Mouse (Mus musculus): Measurements from ENCODE around the gene Fam185a.

Fam185a gene

DNA sequence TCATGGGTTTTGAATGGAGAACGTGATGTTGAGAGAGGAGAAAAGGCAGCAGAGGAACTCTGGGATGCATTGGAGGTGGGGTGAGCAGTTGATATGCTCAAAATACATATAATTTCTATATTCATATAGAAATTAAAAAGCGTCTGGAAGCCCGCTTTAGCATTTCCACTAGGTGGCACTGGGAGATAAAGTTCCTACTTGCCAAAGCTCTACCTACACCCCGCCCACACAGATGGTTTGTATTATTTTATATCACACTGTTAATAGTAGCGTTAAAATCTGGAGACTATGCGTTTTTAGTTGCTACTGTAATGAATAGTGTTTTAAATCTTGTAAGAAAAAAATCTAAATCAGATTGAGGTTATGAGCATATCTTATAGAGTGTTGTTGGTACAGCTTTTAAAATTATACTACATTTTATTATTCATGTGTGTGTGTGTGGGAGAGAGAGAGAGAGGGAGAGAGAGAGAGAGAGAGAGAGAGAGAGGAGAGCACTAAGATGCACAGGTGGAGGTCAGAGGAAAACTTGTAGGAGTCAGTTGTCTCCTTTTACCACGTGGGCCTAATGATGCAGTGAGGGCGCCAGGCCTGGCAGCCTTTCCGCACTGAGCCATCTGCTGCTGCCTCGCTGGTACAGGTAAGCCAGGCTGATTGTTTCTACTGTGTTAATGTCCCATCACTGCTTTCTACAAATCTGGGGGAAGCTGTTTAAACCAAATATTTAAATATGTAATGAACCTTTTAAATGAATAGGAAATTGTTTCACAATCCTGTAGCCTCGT, 9.6 kb downstream of the Fam185a start:
- no peak for DNase-seq

DNA sequence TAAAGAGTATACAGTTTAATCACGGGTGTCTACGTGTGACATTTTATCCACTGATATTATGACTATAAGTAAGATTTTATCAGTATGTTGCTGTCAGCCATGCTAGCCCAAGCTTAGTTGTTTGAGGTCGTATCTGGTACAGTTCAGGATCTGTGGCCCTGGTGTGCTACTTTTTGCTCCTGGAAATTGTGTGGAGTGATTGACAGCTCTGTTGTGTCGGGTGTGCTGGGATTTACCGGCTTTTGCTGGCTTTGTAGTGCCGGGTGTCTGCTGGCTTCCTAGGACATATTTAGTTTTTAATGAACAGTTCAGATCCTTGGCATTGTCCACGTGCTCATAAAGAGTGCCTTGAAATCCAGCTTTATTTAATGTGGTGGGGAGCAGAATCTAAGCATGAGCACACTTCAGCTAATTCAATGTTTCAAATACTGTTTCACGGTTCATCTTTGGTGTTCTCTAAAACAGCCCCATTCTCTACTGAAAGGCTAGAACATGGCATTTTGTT, 11.8 kb downstream of the Fam185a start:
- DNase-seq = no peak

DNA sequence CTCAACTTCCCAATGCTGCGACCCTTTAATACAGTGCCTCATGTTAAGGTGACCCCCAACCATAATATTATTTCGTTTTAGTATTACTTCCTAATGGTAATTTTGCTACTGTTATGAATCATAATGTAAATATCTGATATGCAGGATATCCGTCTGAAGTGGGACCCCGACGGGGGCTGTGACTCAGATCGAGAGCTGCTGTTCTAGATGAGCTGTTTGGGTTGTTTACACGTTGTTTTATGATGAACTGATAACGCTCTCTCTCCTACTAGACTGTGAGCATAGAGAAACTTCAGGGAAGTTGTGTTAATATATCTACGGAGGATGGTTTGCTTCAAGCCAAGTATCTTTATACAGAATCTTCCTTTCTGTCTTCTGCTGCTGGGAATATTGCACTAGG, 13.7 kb downstream of the Fam185a start:
- DNase-seq = no peak

DNA sequence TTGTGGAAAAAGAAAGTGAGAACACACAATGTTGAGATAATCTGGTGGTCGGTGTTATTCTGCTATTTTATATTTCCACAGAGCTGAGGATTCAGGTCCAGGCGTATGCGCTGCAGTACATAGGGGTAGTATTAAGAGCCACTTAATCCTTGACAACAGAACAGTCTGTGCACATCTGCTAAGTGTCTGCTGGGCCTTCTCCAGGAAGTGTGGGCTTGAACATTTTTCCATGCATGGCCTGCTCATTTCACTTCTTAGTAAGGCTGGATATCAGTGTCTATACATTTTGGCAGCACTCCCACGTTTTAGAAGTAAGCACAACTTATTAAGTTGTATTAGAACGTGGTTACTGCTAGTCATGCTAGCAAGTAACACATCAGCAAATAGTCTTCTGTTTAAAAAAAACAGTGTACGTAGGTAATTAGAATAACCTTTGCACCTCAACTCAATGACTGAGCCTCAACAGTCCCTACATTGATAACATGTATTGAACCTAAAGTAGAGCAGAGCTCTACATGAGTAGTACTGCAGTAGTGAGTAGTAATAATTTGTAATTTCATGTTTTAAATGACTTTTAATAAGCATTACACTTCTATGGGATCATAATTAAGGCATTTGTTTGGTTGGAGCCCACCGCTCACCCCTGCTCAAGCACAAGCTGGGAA, 14.8 kb downstream of the Fam185a start:
- DNase-seq = no peak

DNA sequence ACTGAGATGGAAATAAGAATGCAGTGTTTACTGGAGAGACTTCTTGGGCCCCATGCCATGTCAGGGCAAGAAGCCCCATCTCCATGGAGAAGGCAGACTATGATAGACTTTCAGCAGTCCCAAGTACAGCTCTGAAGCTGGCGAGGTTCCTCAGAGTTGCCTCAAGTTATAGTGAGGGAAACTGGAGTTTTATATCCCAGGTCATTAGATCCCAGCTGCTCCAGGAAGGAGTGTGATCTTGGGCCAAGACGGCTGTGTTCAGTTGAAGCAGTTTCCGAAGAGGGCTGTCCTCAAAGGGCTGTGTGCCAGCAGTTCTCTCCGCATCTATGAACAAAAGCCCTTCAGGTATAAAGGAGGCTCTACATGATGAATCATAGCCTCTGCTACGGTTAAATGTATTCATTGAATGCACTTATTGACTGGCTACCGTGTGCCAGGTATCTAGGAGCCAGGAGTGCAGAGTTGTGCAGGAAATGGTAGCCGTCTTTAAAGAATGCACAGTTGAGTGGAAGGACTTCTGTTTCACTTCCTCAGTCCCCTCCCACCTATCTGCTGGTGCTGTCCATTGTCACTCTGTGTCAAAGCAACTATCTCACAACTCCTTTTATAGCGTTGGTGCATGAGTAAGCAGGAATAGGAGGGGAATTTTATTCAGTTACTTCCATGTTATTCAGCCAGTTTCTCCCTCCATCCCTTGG, 16.2 kb downstream of the Fam185a start:
- peak; percentile 16 to 36 for DNase-seq

DNA sequence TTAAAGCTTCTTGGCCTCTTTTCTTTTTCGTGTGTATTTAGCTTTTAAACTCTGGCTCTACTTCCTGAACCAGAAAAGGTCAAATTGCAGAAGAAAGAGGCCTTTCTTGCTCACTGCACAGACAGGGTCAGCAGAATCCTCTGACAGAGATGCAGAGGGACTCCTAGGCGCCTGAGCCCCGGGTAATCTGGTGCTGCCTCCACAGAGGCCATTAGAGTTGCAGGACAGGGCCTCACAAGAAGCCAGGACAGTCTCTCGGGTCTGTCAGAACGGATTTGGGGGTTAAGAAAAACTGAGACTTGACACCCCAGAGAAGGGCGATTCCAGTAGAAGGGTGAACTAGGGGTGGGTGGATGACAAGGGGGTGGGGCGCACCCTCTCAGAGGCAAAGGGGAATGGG, 42.6 kb downstream of the Fam185a start:
- DNase-seq = peak; percentile 8 to 12

DNA sequence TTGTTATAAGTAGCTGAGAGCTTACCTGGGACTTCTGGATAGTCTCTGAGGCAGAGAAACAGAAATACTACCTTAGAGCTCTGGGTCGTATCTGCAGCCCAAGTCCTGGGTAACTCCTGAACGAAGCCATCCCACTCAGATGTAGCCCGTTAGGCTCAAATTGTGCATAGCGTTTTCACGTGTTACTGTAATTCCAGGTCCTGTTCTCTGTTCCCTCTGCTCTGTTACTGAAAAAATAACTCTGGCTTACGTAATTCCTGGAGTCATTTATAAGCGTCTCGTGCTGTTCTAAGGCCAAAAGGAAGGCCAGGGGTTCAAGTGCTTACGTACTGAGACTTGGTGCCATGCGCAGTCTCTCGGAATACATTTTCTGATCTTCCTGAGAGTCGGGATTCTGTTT, 43.3 kb downstream of the Fam185a start:
- no peak for DNase-seq

DNA sequence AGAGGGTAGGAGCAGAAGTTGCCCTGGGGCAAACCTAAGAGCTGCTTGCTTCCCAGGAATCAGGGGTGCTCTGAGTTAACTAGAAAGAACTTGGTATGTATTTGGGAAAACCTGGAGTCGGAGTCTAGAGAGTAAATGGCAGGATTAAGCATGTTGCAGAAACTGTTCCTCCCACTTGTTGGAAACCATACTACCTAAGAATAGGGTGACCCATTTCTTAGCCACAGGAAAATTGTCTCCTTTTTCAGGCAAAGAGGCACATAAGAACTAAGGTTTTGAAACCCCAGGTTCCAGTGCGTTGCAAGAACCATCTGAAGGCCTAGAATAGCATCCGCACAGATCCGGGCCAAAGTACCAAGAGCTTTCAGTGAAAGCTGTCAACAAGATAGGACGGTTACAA, 53.7 kb downstream of the Fam185a start:
- DNase-seq = no peak

DNA sequence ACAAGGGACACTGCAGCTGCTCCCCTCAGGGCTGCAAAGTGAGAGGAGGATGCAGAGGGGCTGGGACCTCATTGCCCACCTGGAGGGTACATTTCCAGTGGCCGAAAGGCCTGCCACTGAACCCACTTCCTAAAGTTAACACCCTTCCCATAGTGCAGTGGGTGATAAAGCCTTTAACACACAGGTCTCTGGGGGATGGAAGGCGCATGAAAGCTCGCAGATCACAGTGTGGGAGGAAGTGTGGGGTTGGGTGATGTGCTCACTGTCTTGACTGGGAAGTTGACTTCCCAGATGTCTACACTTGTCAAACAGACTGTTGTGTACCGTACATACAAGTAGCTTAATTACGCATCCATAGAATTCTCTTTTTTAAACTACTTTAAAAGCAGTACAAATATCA, 55.0 kb downstream of the Fam185a start:
- DNase-seq = no peak

DNA sequence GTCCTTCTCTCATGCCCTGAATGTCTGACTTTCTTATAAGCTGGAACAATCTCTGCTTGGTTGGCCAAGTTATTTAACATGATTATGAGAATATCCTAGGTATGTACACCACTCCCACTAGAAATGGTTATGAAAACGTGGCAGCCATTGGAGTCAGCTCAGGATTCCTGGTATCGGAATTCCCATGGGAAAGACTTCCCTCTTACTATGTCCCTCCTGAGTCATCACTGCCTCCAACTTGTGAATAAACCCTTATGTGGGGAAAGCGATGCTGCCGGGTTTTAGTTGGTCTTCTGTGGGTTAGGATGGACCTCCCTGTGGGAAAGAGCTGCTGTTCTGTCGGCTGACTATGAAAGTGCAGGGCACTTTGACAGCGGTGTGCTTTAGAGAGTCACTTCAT, 56.8 kb downstream of the Fam185a start:
- no peak for DNase-seq

DNA sequence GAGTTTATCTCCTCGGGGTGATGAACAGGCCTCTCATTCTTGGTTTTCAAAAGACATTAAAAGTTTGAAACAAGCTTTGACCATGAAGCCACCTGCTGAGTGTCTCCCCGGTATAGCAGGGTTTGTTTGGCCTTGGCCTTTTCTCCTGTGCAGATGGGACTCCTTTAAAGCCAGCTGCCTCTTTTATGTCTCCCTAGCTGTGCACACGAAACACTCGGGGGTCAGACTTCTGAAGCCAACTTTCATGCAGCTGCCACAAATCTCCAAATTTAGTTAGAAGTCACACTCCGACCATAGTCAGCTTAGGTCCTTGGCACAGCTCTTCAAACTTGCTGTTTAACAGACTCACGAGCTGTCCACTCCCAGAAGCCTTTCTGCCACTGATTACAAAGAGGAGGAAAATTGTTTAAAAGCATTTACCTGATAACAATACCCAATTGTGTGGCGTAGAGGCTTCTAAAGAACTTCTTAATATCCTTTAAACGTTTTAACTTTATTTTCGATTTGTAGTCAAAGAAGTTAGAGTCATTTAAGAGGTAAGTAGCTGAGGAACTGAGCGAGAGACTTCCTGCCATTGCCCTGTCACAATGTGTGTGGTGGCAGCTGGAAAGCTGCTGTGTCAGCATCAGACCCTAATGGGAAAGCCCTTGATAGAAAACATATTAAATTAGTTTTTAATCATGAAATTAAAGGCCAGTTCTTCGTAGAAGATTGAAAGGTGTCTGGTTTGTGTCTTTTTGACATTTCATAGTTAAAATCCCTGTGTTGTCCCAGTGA, 57.9 kb downstream of the Fam185a start:
- no peak for DNase-seq

DNA sequence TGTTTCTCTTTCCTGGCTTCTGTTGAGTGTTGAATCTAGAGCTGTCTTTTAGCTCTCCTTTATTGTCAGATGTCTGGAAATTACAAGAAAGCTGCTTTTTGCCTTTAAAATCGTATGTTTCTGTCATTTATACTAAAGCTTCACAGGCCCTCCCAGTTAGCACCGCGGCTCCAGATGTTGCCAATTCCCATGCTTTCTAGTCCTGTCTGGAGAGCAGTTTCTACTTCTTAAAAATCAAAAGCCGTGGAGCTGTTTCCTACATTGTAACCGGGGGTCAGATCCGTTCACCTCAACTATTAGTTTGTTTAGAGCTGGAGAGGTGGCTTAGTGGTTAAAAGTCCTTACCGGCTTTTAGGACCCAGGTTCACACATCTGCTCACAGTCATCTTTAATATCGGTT, 58.5 kb downstream of the Fam185a start:
- DNase-seq = no peak

DNA sequence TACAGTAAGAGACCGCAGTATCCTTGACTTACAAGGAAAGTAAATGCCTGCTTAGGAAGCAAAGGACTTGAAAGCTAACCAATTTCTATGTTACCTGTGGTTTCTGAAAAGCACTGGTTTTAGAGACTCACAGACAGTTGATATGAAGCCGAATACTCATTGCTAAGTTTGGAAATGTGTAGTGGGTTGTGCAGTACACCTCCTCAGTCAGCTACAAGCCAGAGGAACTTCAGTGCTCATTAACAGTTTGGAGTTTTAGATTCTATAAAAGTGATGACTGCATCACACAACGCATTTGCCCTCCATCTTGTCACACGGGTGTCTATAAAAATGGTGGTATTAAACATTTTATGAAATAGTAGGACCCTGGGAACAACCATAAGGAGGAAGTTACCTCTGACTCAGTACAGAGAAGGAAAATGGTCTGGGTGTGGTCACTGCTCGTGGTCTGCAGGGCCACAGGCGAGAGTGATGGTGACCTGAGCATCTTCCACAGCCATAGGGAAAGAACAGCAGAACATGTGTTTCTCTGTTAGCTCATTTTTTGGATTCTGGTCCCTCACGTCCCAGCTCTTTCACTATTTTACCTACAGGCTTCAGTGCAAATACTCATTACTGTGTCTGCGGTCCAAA, 60.6 kb downstream of the Fam185a start:
- DNase-seq = no peak

DNA sequence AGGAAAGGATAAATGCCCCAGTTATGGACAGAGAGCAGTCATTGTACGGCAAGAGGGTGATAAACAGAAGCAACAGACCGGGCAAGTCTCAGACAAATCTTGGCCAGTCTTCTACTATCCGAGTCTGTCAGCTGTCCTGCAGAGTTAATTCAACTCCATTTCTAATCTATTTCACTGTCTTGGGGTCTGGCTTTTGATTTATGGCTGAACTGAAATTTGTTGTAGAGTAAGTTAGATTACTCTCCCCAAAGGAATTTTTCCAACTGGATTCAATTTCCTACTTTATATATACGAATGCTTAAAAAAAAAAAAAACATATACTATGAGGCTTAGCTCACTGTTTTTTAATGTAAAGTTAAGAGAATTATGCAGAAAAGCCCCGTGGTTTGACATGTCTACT, 62.0 kb downstream of the Fam185a start:
- no peak for DNase-seq

DNA sequence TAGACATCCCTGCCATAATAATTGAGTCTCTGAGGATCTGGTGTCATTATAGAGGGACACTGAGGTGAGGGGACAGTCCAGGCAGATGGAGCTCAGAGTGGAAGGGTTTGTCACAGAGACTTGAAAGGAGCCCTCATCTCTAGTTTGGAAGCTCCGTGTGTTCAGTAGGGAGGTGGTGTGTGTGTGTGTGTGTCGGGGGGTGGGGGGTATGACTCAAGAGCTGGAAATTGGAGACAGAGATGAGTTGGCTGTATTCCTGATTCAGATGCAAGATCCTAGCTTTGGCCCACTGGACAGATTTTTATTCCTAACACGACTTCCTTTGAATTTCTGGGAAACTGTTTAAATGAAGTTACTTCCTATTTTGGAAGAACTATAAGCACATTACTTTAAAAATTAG, 62.5 kb downstream of the Fam185a start:
- DNase-seq = no peak

DNA sequence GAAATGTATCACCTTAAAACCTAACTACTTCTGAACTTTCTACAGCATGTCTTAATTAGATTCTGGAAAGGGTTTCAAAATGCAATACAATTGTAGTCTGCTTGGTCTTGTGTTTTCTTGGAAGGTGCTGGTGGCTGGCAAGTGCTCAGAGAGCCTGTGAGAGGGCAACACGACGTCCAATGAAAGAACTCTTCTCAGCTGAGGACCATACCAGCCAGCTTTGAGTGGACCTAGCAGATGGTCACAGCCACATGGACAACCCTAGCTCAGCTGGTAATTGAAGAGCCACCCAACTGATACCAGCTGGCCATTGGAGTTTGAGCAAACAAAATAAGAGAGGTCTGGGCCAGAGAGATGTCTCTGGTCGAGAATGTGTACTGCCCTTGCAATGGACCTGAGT, 63.0 kb downstream of the Fam185a start:
- DNase-seq = no peak

DNA sequence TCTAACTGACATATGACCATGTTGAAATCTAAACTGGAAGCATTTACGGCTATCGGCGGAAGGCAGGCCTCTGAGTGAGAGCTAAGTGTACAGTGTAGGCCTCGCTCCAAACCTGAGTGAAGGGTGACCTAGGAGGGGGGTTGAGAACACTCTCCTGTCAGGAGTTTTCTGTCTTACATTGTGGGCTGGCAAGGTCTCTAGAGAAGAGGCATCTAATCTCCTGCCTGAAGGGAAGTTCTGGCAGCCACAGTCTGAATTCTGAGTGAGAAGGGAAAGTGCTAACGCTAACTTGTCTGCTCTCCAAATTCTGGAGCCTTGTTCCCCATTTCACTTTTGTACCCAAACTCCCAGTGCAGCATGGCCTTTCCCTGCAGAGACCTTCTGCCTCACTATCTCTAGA, 63.7 kb downstream of the Fam185a start:
- DNase-seq = no peak

DNA sequence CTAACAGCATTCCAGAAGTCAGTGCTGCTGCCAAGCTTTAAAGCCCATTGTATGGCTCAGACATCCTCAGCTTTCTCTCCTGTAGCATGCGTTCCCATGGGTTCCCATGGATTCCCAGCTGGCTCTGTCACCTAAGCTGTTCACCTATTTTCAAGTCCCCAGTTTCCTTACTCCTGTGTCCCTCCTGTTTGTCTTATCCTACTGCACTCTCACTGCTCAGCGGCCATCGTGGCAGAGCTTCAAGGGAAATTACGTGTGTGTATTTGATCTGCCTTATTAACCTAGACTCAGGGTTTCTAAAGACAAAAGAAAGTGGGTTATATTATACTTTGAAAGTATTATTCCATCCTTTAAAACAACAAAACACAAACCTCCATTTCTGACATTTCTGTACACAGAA, 64.4 kb downstream of the Fam185a start:
- no peak for DNase-seq

DNA sequence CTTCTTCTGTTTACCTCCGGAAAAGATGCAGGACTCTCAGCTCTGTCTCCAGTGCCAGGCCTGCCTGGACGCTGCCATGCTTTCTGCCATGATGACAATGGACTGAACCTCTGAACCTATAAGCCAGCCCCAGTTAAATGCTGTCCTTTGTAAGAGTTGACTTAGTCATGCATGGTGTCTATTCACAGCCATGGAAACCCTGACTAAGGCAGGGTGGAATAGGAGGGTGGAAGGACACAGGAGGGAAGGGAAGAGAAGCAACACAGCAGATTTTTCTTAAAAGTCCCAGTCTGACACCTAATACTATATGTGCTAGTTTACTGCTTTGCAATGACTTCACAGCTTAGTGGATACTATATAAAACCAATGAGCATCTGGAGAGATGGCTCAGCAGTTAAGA, 66.7 kb downstream of the Fam185a start:
- no peak for DNase-seq

DNA sequence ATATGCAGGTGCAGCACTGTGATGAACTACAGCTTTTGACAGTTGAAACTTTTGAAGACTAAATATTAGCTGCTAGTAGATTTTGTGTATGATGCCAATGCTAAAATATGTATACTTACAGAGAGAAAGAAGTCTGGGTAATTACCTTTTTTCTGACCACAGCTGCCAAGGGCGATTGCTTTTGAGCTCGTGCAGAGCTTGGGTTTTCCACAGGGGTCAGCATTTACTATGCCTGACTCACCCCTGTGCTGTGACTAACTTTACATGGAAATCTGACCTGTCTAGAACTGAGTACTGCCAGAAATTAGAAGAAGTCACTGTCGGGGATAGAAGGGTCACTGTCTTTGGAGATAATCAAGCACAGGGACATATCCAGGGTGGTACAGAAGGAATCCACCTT, 67.5 kb downstream of the Fam185a start:
- DNase-seq = no peak

DNA sequence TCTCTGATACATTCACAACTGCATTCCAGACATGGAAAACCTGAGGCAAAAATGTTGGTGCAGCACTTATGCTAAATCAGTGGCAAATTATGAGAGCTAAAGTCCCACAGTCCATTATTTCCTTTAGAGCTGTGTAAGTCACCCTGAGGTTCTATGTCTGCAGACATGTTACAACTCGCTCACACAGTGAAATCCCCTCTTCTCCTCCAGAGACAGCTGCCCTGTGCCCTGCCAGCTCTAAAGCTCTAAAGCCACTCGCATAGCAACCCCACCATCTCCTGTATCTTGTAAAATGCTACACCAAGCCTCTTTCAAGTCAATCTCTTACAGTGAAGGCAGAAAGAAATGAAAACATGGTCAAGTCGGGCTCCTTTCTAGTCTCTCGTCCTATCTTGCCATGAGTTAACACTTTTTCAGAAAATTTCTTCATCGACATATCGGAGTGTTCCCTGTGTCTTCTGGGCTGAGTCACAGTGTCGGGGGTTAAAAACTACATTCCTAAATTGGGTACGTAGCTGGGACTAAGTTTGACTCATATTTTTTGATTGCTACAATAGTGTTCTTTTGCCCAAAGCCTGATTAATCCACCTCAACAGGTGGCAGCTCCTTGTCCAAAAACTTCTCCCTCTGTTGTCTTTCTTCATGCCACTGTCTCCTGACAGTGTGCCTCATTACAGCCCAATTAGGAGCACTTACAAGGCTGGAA, 68.7 kb downstream of the Fam185a start:
- no peak for DNase-seq

DNA sequence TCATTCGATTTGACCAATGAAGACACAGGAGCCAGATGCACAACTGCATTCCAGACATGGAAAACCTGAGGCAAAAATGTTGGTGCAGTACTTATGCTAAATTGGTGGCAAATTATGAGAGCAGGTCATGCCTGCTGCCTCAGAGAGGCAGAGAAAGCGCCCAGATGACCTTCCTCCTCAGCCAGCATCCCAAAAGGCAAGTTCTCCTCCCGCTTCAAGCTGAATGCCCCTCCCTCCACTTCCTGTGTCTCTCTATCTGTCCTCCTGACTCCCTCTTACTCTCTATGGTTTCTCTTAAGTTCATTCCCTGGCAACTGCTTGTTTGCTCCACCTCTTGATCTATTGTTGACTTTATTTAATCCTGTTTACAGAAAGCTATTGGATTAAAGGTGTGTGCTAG, 70.0 kb downstream of the Fam185a start:
- no peak for DNase-seq
